Mouse (Mus musculus) hindbrain, embryonic 12.5 days (tissue): ENCODE data around the gene Commd6. TPM values are rescaled to one million over a fixed set of nuclear protein-coding genes. Genes with fewer than 3 reads are reported as not detected.

Experiments used
- ATAC-seq: fragments of 200-750 bp; cut with Nextera tagmentation; 2 replicates; pipeline ENCODE4 v1.8.0; 2017; ENCODE audit warnings: moderate TSS enrichment; ENCODE audit not compliant: low FRiP score
- H3K27ac ChIP-seq: fragments of 300-500 bp; sonication (generic); 2 replicates; pipeline ENCODE4 v1.5.1; 2016; ENCODE audit warnings: mild to moderate bottlenecking
- H3K27me3 ChIP-seq: fragments of 300-500 bp; sonication (generic); 2 replicates; pipeline ENCODE4 v1.6.1; 2016; ENCODE audit warnings: mild to moderate bottlenecking
- H3K36me3 ChIP-seq: fragments of 300-500 bp; sonication (generic); 2 replicates; pipeline ENCODE4 v1.6.1; 2016; ENCODE audit warnings: mild to moderate bottlenecking
- H3K4me1 ChIP-seq: fragments of 300-500 bp; sonication (generic); 2 replicates; pipeline ENCODE4 v1.6.1; 2016
- H3K4me2 ChIP-seq: fragments of 300-500 bp; sonication (generic); replicated peaks from 2 replicates; pipeline ENCODE4 v1.6.1; 2016; ENCODE audit warnings: mild to moderate bottlenecking
- H3K4me3 ChIP-seq: fragments of 300-500 bp; sonication (generic); 2 replicates; pipeline ENCODE4 v1.5.1; 2016; ENCODE audit warnings: mild to moderate bottlenecking
- H3K9ac ChIP-seq: fragments of 300-500 bp; sonication (generic); 2 replicates; pipeline ENCODE4 v1.6.1; 2016; ENCODE audit warnings: mild to moderate bottlenecking, moderate library complexity
- H3K9me3 ChIP-seq: fragments of 300-500 bp; sonication (generic); replicated peaks from 2 replicates; pipeline ENCODE4 v1.6.1; 2016; ENCODE audit warnings: mild to moderate bottlenecking
- WGBS: fragments of 180-500 bp; shearing (Covaris S2); methylation state at CpG from one replicate; pipeline ENCODE4 v1.1.7; 2016; 5-methylcytosine and 5-hydroxymethylcytosine counted together
- polyA plus RNA-seq: library from polyadenylated mRNA; unstranded; fragments of >200 nt; fragmentation: Nextera tagmentation; extraction: Ambion mirVana; gene quantifications from 2 replicates; pipeline ENCODE4 v1.2.1, GENCODE M21; 2016

The Commd6 gene
- 89.2 and 100 TPM in 2 replicates for polyA plus RNA-seq

DNA sequence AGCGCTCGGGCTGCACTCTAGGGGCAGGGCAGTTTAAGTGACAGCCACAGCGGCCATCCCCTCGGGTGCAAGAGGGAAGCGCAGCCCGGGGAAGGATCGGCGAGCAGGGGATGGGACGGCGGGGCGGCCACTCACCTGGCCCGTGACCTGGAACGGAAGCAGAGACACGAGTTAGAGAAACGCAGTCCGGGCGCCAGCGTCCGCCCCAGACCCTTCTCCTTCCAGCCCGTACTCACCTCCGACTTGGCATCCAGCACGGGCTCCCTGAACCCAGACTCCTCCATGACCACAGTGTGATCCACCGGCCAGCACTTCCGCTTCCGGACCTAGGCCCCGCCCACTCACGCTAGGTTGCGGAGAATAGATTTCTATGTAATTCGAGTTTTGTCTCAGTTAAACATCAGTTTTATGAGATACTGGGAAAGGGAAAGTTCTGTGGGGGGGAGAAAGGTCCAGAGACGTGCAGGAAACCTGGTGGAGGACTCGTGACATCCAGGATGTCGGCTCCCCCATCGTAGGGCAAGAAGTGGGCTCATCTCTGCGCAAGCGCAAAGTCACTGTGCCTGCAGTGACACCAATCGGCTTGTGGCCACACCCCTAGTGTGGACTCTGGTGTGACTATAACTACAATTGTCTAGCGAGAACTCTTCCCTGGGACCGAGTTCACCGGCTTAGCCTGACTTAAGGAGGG lies at the start of gene Commd6:
TSS of gene Commd6 (minus strand) at position 534 of the 691 bp plus-strand sequence.
- WGBS, result under 1% methylated on average over 39 of the region's 39 CpGs
- Histone ChIP-seq H3K36me3 (0 out of 2 replicates have a peak, but pooled peaks cover 5% of the 10 kb centered on the region), H3K9me3 (no peaks in the 10 kb centered on the region), H3K27ac (peak within 1 kb of the TSS; percentile 83), H3K4me3 (peak within 1 kb of the TSS; percentile 61), H3K9ac (peak within 1 kb of the TSS; percentile 66), H3K27me3 (0 out of 2 replicates have a peak, but pooled peaks cover 4% of the 10 kb centered on the region), H3K4me2 (peak within 1 kb of the TSS; percentile 81), H3K4me1 (peaks cover 9% of the 10 kb centered on the region)
- ATAC-seq, result peak; percentile 99

DNA sequence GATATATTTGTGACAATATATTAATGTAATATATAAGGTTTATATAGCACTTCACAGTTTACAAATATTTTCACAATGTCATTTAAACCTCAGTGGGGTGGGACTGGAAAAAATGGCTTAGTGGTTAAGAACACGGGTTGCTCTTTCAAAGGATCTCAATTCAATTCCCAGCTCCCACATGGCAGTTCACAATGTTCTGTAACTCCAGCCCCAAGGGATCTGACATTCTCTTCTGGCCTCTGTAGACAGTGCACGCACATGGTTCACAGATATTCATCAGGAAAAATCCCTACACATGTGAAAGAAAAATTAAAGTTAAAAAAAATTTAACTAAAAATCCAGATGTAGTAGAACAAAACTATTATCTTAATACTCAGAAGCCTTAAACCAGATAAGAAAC lies 47.9 kb upstream of the Commd6 start:
- Histone ChIP-seq H3K9me3 (no peaks in the 10 kb centered on the region), H3K4me2 (no peak overlapping the region), H3K36me3 (peaks cover 14% of the 10 kb centered on the region), H3K27ac (no peak overlapping the region), H3K4me1 (no peaks in the 10 kb centered on the region), H3K9ac (no peak overlapping the region), H3K4me3 (no peak overlapping the region), H3K27me3 (no peaks in the 10 kb centered on the region)
- no peak for ATAC-seq
- WGBS, result 69% methylated on average over 2 of the region's 2 CpGs

DNA sequence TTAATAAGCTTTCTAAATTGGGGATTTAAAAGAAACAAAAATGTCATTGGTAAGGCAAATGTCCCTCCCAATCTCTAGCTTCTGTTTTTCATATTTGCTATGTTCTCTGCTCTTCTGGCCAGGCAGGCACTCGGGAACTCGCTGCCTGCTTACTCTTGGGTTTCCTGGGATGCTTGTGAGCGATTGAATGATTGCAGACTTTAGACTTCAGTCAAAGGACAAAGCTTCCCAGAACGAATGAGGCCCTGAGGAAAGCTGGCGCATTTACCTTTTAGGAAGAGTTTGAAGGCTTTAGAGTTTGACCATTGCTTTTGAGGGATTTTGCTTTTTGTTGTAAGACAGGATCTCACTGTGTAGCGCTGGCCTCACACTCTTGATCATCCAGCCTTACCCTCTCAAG lies 47.2 kb upstream of the Commd6 start:
- Histone ChIP-seq H3K27me3 (no peaks in the 10 kb centered on the region), H3K36me3 (peaks cover 16% of the 10 kb centered on the region), H3K9ac (no peak overlapping the region), H3K4me3 (no peak overlapping the region), H3K27ac (no peak overlapping the region), H3K4me2 (no peak overlapping the region), H3K9me3 (no peaks in the 10 kb centered on the region), H3K4me1 (no peaks in the 10 kb centered on the region)
- ATAC-seq, result no peak
- WGBS, result 92% methylated on average over 6 of the region's 6 CpGs

DNA sequence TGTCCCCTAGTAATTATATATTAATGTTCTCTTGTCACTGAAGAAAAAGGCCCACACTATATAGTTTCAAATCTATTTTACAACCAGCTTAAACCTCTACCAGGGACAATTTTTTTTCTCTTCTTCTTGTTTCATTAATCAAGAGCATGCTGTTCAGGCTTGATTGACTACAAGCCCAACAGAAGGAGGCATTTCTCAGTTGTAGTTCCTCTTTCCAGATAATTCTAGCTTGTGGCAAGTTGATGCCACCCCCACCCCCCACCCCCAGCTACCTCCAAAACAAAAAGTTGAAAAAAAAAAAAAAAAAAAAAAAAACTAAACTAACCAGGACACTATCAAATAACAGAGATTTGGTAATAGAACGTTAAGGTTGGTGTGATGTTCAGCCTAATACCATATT lies 31.7 kb upstream of the Commd6 start:
- Histone ChIP-seq H3K4me2 (no peak overlapping the region), H3K4me1 (no peaks in the 10 kb centered on the region), H3K9ac (no peak overlapping the region), H3K36me3 (peaks cover 45% of the 10 kb centered on the region), H3K27ac (no peak overlapping the region), H3K9me3 (no peaks in the 10 kb centered on the region), H3K27me3 (no peaks in the 10 kb centered on the region), H3K4me3 (no peak overlapping the region)
- no peak for ATAC-seq
- WGBS, result 90% methylated on average over 1 of the region's 1 CpGs

DNA sequence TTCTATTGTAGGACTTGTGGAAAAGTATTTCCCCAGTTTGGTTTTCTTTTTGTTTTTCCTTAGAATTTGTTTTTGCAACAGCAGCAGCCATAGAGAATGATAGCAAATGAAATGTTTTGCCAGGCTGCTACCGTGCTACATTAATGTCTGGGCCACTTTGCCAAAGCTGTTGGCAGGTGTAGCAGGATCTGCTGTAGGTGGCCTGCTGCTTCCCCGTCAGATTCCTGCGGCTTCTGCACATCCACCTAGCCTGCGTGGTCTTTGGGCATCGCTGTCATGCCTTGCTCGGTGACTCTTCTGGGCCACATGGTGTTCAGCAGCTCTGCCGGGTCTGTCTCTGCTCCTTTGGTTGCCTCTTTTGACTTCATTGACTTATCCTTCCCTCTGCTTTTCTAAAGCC lies 28.1 kb upstream of the Commd6 start:
- Histone ChIP-seq H3K27me3 (no peaks in the 10 kb centered on the region), H3K36me3 (peaks cover 34% of the 10 kb centered on the region), H3K27ac (no peak overlapping the region), H3K4me2 (no peak overlapping the region), H3K4me3 (no peak overlapping the region), H3K9me3 (no peaks in the 10 kb centered on the region), H3K9ac (no peak overlapping the region), H3K4me1 (no peaks in the 10 kb centered on the region)
- 92% methylated on average over 7 of the region's 7 CpGs for WGBS
- no peak for ATAC-seq

DNA sequence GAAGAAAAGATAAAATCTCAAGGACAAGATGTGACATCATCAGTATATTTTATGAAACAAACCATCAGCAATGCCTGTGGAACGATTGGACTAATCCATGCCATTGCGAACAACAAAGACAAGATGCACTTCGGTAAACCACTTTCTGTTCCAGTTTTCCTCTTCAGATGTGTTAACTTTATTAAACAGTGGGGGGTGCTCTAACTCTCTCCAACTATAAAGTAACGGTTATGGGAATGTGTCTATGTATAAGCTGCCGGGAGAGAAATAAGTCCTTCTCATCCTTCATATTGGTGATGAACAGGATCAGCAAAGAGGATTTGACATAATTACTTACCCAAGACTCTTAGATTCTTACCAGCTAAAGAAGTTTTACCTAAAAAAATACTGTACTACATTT lies 26.1 kb upstream of the Commd6 start:
- Histone ChIP-seq H3K4me3 (no peak overlapping the region), H3K36me3 (peaks cover 31% of the 10 kb centered on the region), H3K4me2 (no peak overlapping the region), H3K9ac (no peak overlapping the region), H3K9me3 (no peaks in the 10 kb centered on the region), H3K4me1 (no peaks in the 10 kb centered on the region), H3K27me3 (no peaks in the 10 kb centered on the region), H3K27ac (no peak overlapping the region)
- 84% methylated on average over 5 of the region's 5 CpGs for WGBS
- no peak for ATAC-seq

DNA sequence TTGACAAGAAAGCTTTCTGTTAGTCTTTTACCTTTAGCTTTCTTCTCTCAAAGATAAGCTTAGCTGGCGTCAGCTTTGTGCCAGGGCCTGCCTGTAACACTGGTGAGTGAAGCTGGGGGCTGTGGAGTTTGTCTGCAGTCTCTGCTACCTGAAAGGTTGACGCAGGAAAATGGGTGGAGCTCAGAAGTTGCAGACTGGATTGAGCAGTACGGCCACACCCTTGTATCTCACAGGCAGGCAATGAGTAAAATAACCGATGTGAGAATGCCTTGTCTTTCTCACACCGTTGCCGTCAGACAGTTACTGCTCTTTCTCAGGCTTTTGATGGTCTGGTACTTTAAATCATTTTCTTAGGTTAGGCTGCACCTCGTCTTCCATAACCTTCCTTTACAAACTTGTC lies 25.6 kb upstream of the Commd6 start:
- Histone ChIP-seq H3K9ac (no peak overlapping the region), H3K4me1 (no peaks in the 10 kb centered on the region), H3K4me3 (no peak overlapping the region), H3K27ac (no peak overlapping the region), H3K9me3 (no peaks in the 10 kb centered on the region), H3K27me3 (no peaks in the 10 kb centered on the region), H3K36me3 (peaks cover 32% of the 10 kb centered on the region), H3K4me2 (no peak overlapping the region)
- no peak for ATAC-seq
- WGBS, result 95% methylated on average over 7 of the region's 7 CpGs

DNA sequence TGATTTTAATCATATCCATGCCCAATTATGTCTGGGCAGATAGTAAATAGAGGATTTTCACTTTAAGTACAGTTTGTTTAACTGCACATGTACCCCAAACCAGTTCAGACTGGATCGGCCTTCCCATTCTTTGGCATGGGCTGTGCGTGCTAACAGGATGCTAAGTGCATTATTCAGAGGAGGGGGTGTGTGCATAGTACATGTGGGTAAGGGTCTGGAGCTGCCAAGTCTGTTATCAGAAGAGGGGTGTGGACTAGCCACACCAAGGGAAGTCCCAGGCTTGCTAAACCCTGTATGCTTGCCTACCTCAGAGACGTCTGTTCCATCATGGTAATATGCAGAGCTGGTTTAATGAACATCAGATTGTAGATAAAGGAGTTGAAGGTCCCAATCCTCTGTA lies 23.8 kb upstream of the Commd6 start:
- no peak overlapping the region for H3K4me3 ChIP-seq
- ATAC-seq, result no peak
- no peaks in the 10 kb centered on the region for H3K27me3 ChIP-seq
- no peaks in the 10 kb centered on the region for H3K9me3 ChIP-seq
- 93% methylated on average over 3 of the region's 3 CpGs for WGBS
- H3K27ac ChIP-seq, result no peak overlapping the region
- no peak overlapping the region for H3K9ac ChIP-seq
- no peaks in the 10 kb centered on the region for H3K4me1 ChIP-seq
- no peak overlapping the region for H3K4me2 ChIP-seq
- peaks cover 17% of the 10 kb centered on the region for H3K36me3 ChIP-seq

DNA sequence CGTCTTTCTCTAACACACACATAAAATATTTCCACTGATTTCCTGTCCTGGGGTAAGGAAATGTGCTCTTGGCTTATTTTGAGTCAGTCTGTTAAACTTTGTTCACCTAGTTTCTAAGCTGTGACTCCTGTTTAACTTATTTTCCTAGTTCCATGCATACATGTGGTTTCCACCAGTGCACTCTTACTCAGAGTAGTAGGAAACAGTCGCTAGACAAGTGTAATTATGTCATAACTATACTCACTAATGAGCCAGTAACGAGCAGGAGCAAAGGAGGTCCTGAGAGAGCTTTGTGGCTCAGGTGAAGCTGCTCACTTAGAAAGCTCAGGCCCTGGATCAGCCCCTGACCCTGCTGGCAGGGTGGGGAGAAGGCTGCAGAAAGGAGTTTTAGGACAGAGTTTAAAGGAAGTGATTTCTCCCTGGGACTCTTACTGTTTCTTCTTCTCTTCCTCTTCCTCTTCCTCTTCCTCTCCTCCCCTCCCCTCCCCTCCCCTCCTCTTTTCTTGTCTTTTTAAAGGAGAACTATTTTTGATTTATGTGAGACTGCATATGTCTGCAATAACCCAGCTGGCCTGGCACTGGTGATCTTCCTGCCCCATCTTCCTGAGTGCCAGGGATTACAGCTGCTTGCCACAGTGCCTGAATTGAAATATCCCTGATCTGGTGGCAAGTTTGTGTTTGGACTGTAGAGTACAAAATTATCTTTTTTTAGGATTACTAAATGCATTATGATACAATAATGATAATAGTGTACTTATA lies 21.3 kb upstream of the Commd6 start:
- Histone ChIP-seq H3K27me3 (no peaks in the 10 kb centered on the region), H3K27ac (no peak overlapping the region), H3K4me2 (no peak overlapping the region), H3K9ac (no peak overlapping the region), H3K4me1 (no peaks in the 10 kb centered on the region), H3K36me3 (peaks cover 7% of the 10 kb centered on the region; the same call in 1 of the 2 replicates), H3K9me3 (no peaks in the 10 kb centered on the region), H3K4me3 (no peak overlapping the region)
- 81% methylated on average over 3 of the region's 3 CpGs for WGBS
- ATAC-seq, result no peak

DNA sequence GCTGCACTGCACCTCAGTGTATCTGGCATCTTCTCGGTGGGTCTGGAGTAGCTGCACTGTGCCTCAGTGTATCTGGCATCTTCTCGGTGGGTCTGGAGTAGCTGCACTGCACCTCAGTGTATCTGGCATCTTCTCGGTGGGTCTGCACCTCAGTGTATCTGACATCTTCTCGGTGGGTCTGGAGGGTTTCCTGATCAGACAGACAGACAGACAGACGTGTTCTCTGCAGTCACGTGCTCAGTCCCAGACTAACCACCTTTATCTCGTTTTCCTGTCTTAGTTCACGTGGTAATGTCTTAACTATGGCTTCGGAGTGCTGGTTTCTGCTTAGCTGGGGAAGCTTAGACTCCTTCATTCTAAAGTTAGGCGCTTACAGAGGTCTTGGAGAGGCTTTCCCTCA lies 15.8 kb upstream of the Commd6 start:
- Histone ChIP-seq H3K4me1 (peaks cover 9% of the 10 kb centered on the region; the same call in 1 of the 2 replicates), H3K36me3 (peaks cover 4% of the 10 kb centered on the region; the same call in 1 of the 2 replicates), H3K27ac (no peak overlapping the region), H3K4me3 (no peak overlapping the region), H3K4me2 (no peak overlapping the region), H3K9me3 (no peaks in the 10 kb centered on the region), H3K9ac (no peak overlapping the region), H3K27me3 (no peaks in the 10 kb centered on the region)
- no peak for ATAC-seq
- WGBS, result 84% methylated on average over 10 of the region's 10 CpGs

DNA sequence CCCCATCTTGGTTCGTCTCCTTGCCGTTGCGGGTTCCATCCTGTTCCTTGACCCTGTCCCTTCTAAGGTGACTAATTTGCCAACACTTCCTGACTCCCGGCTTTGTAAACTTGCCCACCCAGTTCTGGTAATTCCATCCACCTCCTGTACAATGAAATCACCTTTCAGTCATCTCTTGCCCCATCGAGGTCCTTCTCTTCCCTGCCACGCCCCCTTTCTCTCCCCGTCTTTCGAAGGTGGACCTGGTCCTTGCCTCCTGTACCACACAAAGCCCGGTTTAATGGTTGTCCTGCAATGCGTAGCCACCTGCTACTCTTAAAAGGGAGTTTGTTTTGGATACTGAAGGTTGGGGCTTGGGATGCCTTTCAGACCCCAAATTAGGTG lies 14.0 kb upstream of the Commd6 start:
- Histone ChIP-seq H3K9me3 (no peaks in the 10 kb centered on the region), H3K27ac (peak overlapping the region; percentile 81; the same call in 1 of the 2 replicates), H3K36me3 (no peaks in the 10 kb centered on the region), H3K4me2 (peak overlapping the region; percentile 75), H3K9ac (peak overlapping the region; percentile 91), H3K4me3 (peak overlapping the region; percentile 99), H3K4me1 (peaks cover 9% of the 10 kb centered on the region; the same call in 1 of the 2 replicates), H3K27me3 (no peaks in the 10 kb centered on the region)
- under 1% methylated on average over 10 of the region's 10 CpGs for WGBS
- no peak; the same call in none of the 2 replicates for ATAC-seq

DNA sequence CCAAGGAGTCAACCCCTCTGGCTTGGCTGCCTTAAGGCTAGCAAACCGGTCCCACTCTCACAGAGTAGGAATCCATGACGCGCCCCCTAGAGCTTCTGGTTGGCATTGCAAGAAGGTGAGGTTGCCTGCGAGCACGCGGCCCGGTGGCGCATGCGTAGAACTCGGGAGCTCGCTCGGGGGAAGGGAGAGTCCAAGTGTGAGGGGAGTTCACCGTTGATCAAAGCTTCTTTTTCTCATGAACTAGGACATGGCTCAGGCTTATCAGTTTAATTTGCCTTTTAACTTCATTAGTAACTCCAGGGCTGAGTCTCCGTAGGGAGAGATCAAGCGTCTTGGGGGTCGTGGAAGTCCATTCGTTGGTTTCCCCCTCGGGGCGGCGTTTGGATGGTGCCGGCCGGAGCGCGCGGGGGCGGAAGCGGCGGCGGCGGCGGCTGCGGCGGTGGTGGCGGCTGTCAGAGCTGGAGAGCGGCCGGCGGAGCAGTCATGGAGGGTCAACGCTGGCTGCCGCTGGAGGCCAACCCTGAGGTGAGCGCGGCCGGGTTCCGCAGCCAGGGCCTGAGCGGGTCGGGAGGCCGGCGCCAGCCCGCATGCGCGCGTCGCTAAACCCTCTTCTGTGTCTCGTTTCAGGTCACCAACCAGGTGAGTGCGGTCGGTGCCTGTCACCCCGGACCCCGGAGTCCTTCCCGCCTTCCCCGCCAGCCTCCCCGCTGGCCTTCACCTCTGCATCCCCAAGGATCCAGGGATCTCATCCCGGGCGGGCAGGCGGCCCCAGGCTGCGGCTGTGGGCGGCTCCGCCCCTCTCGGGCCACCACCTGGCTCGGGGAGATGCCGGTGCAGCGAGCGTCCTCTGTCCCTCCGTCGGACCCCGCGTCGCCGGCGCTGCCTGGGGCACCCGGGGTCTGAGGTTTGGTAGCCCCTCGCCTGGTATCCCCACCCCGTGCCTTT lies 13.4 kb upstream of the Commd6 start, which contains the start of gene Uchl3:
TSS of gene Uchl3 (plus strand) at position 387 of the 945 bp plus-strand sequence.
- Histone ChIP-seq H3K4me2 (peak within 1 kb of the TSS; percentile 75), H3K36me3 (no peaks in the 10 kb centered on the region), H3K4me1 (peaks cover 9% of the 10 kb centered on the region; the same call in 1 of the 2 replicates), H3K9ac (peak within 1 kb of the TSS; percentile 91), H3K27me3 (no peaks in the 10 kb centered on the region), H3K9me3 (no peaks in the 10 kb centered on the region), H3K27ac (peak within 1 kb of the TSS; percentile 81), H3K4me3 (peak within 1 kb of the TSS; percentile 99)
- under 1% methylated on average over 65 of the region's 81 CpGs for WGBS
- peak; percentile 93 for ATAC-seq
